Mouse (Mus musculus) embryonic stem cell, embryonic (primary cell): ENCODE results near the gene Sgsm3.

Experiments
- CTCF ChIA-PET, 4 experiments: fragments of 300-600 bp in 2 of 4; fragments of 350-600 bp in 2 of 4; sonication (Branson Sonifier 250); formaldehyde crosslinking; loops; one replicate each; lab custom pipeline; 2022; ENCODE audit warnings: inconsistent platforms in 2 of 4; lab: Charles Lee
- POLR2A ChIA-PET, 4 experiments: fragments of 300-600 bp in 2 of 4; fragments of 350-600 bp in 2 of 4; sonication (Branson Sonifier 250); formaldehyde crosslinking; loops; one replicate each; lab custom pipeline; 2022; ENCODE audit warnings: antibody characterized with exemption in 4 of 4, inconsistent platforms in 1 of 4; lab: Charles Lee

The Sgsm3 gene

DNA sequence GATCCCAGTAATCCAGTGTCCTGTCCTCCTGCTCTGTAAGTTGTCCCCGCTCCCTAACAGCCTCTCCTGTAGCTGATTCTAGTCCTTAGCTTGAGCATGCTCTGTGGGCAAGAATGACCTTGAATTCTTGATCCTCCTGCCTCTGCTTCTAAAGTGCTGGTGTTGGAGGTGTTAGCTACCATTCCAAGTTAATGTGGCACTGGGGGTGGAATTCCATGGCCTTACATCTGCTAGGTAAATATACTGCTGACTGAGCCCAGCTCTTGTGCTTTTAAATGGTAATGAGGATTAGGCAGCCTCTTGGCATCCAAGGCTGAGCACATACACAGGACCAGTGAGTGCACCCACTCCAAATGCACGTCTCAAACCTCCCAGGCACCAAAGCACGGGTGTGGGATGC is 22.7 kb upstream of the Sgsm3 start:
- POLR2A ChIA-PET: interaction anchor here in 2 of 4 experiments (0.9 to 2.6 kb wide), 3 partner anchors 7 to 24 kb away, joined by 5 to 12 read pairs (median 5); no protein-coding TSS in a partner anchor
- CTCF ChIA-PET: interaction anchor here in 1 of 4 experiments (0.6 kb wide), 1 partner anchor 17 kb away, joined by 3 read pairs; no protein-coding TSS in a partner anchor

DNA sequence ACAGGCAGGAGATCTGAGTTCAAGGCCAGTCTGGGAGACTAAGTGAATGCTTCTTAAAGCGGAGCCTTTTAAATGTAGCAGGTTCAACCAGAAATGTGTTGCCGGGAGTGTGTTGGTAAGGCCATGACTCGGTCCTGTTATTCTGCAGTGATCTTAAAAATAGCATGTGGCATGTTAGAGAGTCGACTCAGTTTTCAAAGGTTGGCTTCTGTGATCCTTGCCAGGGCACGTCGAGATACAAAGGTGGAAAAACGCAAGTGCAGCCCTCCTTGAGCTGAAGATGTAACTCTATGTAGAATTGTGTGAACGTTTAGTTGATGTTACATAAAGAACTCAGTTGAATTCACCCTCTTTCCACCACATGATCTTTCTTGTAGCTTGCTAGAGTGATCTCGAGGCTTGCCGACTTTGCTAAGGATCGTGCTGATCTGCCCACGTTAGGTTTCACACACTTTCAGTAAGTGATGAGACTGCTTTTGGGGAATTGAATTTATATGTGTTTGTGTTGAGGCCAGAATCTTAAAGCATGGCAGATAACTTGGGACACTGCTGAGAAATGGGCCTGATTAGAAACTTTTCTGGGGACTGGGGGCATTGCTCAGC is 21.6 kb upstream of the Sgsm3 start:
- ChIA-PET CTCF (no interaction called here), POLR2A (interaction anchor here in 3 of 4 experiments (0.7 to 1.5 kb wide), 4 partner anchors 12 to 21 kb away, joined by 3 to 5 read pairs (median 4); partner anchors contain the start of gene Sgsm3 (in 1 of the 3))

DNA sequence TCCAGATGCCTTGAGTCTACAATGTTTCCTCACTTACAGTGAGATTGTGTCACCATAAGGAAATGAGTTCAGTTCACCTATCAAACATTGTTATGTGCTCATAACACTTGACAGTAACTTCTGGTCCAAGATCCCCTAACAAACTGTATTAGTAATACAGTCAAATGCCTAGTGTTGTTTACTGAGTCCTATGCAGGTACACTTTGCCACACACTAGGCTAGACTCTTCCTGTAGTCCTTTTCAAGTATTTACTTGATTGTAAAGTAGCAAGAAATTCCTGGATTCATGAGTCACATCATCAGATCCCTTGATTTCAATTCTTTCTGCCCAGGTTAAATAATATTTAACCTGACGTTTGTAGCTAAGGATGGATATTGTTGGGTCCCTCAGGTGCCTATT is 8.2 kb upstream of the Sgsm3 start:
- POLR2A ChIA-PET: interaction anchor here in 2 of 4 experiments (0.5 to 3.3 kb wide), 11 partner anchors 8 to 171 kb away, joined by 3 to 18 read pairs (median 4); partner anchors contain the start of gene Sgsm3 (in 2 of the 2)

DNA sequence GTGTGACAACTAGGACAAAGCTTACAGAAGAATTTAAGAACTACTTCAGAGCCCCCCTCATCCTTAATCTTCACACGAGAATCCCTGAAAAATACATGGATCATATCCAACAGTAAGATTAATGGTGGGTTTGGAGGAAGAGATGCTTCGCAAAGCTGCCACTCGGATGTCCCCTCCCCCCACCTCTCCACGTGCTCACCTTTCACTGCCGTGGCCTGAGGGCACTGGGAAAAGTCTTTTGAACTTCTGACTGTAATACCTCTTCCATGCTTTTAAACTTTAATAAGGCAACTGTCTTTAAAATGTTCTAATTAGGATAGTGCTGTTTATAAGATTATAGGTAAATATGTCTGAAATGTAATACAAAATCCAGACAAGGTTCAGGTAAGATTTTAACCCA is 3.3 kb upstream of the Sgsm3 start:
- POLR2A ChIA-PET: interaction anchor here in 3 of 4 experiments (0.5 to 2.9 kb wide), 11 partner anchors 8 to 398 kb away, joined by 3 to 13 read pairs (median 5); partner anchors contain the start of gene Tnrc6b (in 2 of the 3)
- CTCF ChIA-PET: no interaction called here

More for the DNA sequence above, 8.2 kb upstream of the Sgsm3 start:
- CTCF ChIA-PET: interaction anchor here in 2 of 4 experiments (0.8 to 1.4 kb wide), 2 partner anchors 22 to 35 kb away, joined by 4 read pairs; no protein-coding TSS in a partner anchor

DNA sequence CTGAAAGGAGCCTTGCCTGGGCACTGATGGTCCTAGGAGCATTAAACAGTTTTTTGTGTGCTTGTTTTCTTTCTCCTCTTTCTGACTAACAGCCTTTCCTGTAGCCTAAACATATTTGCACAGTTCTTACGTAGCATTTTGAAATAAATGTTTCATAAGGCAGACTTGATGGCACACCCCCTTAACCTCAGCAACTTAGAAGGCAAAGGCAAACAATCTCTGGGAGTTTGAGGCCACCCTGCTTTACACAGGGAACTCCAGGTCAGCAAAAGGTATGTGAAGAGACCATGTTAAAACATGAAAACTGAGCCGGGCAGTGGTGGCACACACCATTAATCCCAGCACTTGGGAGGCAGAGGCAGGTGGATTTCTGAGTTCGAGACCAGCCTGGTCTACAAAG is 1.9 kb upstream of the Sgsm3 start:
- ChIA-PET CTCF (interaction anchor here in 2 of 4 experiments (0.6 kb wide), 3 partner anchors 106 to 1041 kb away, joined by 3 to 5 read pairs (median 4); no protein-coding TSS in a partner anchor), POLR2A (interaction anchor here in 2 of 4 experiments (0.7 to 1.5 kb wide), 7 partner anchors 11 to 327 kb away, joined by 3 to 4 read pairs (median 3); partner anchors contain the start of gene Tnrc6b (in 1 of the 2))

DNA sequence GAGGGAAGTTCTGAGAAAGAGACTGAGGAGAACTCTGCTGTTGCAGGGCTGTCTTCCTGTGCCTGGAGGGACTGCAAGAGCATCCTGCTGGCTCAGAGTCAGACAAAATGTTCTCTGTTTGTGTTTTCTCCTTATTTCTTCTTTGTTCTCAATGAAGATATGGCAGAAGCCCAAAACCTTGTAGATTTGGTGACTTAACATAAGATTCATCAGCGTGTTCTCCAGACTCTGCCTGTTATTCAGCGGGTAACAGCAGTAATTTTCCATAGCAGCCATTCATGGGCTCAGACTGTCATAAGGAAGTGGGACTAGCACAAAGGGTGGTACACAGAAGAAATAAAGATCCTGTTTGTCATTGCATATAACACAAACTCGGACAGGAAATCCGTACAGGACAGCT is 2.0 kb downstream of the Sgsm3 start:
- ChIA-PET POLR2A (interaction anchor here in 1 of 4 experiments (2.1 kb wide), 1 partner anchor 9 kb away, joined by 8 read pairs; no protein-coding TSS in a partner anchor), CTCF (no interaction called here)

DNA sequence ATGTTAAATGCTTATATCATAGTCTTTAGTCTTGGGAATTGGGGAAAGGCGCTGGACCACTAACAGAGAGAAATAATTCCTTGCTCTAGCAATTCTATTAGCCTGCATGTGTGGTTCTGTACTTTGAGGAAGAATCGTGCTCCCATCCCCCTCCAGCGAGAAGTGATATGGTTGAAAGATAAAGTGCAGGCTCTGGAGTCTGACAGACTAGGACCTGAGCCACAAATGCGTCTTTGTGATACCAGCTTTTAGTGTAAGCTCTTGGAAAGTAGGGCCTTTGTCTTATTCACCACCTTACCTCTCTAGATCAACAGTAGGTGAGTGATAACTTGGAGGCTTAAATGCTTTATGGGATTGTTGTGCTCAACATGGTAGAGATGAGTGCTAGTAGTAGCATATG is 3.6 kb downstream of the Sgsm3 start:
- CTCF ChIA-PET: no interaction called here
- POLR2A ChIA-PET: interaction anchor here in 1 of 4 experiments (0.6 to 1.3 kb wide), 4 partner anchors 9 to 198 kb away, joined by 3 to 5 read pairs (median 3); no protein-coding TSS in a partner anchor

DNA sequence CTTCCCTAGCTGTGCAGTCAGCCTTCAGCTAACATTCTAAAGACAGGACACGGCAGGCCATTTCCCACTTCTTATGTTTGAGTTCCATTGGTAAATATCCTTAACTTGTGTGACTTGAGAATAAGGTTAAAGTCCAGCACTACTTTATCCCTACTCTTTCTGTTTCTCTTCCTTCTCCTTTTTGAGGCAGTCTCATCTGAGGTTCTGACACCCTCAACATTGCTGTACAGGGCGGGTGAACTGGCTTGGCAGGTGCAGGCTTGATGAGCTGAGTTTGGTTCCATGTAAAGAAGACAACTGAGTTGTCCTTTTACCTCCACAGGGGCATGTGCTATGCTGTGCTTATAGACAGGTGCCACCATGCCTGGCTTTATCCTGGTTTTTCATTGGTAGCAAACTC is 5.7 kb downstream of the Sgsm3 start:
- CTCF ChIA-PET: interaction anchor here in 2 of 4 experiments (0.6 to 0.7 kb wide), 3 partner anchors 31 to 380 kb away, joined by 3 to 4 read pairs (median 4); no protein-coding TSS in a partner anchor
- POLR2A ChIA-PET: interaction anchor here in 1 of 4 experiments (0.8 to 1.2 kb wide), 4 partner anchors 10 to 17 kb away, joined by 3 to 4 read pairs (median 3); no protein-coding TSS in a partner anchor

DNA sequence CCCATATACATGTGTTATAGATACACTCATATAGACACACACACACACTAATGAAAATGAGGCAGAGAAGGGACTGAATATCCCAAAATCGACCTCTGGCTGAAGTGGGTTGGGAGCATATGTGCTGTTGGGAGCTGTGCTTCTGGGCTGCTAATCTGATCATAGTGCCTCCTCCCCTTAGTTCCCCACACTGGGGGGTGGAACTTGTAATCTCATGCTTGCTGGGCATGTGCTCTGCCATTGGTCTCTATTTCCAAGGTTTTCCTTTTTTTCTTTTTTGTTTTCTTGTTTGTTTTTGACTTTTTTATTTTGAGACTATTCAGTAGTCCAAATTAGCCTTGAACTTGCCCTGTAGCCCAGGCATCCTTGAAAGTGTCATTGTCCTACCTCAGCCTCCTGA is 10.8 kb downstream of the Sgsm3 start:
- CTCF ChIA-PET: interaction anchor here in 1 of 4 experiments (0.5 to 0.6 kb wide), 2 partner anchors 21 to 295 kb away, joined by 4 to 10 read pairs; no protein-coding TSS in a partner anchor
- POLR2A ChIA-PET: interaction anchor here in 2 of 4 experiments (0.9 to 1.8 kb wide), 6 partner anchors 10 to 58 kb away, joined by 3 to 8 read pairs (median 4); partner anchors contain the start of gene Sgsm3 (in 1 of the 2)

DNA sequence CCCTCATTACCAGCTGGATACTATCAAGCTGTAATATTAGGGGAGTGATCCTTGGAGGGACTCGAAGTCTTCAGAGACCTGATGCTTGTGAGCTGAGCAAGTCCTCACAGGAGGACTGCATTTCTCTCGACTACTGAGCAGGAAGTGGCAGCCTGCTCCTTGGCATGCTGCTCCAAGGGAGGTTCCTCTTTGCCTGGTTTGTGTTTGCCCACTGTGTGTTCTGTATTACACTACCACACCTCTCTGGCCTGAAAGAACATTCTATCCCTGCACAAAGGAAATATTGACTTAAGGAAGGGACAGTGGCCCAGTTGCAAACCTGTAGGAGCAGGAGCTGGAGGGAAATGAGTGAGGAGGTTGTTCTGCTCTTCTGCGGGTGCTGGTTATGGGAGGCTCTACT is 12.1 kb downstream of the Sgsm3 start:
- ChIA-PET CTCF (interaction anchor here in 2 of 4 experiments (0.6 to 0.8 kb wide), 2 partner anchors 19 to 38 kb away, joined by 3 read pairs; no protein-coding TSS in a partner anchor), POLR2A (interaction anchor here in 2 of 4 experiments (0.6 to 1.5 kb wide), 3 partner anchors 14 to 1794 kb away, joined by 3 read pairs; no protein-coding TSS in a partner anchor)

DNA sequence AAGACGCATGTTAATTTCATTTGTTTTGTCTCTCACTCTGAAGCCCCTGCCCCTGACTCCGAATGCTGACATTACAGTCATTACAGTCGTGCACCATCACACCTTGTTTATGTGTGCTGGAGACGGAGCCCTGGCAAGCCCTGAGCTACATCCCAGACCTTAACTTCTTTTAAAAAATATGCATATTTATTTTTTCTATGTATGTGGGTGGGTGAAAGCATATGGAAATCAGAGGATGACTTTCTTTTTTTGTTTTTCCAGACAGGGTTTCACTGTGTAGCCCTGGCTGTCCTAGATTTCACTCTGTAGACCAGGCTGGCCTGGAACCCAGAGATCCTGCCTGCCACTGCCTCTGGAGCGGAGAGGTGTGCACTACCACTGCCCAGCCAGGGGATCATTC is 17.4 kb downstream of the Sgsm3 start:
- ChIA-PET POLR2A (no interaction called here), CTCF (interaction anchor here in 1 of 4 experiments (0.7 kb wide), 1 partner anchor 17 kb away, joined by 3 read pairs; no protein-coding TSS in a partner anchor)

DNA sequence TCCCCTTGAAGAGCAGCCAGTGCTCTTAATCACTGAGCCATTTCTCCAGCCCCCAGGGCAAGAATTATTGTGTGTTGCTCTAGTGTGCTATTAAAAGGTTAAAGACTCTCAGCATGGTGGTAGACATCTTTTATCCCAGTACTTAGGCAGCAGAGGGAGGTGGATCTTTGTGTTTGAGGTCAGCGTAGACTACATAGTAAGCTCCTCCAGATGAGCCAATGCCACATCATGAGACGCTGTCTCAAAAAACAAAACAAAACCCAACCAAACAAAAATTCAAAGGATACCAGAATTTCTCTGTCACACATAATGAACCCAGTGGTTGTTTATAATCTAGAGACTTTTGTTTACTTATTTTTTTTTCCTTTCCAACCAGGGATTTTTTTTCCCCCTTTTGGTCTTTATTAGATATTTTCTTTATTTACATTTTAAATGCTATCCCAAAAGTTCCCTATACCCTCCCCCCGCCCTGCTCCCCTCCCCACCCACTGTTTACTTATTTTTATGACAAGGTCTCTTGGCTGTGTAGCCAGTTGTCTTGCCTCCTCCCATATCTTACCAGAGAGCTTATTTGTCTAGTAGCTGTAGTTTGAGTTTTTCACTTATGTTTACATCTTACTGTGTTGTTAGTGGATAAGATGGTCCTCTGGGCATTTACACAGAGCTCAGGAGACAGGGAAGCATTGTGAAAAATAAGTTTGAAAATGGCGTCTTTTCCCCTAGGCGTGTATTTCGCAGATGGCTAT is 18.7 kb downstream of the Sgsm3 start:
- ChIA-PET CTCF (interaction anchor here in 2 of 4 experiments (0.6 to 1.5 kb wide), 3 partner anchors 12 to 1345 kb away, joined by 3 to 5 read pairs (median 4); no protein-coding TSS in a partner anchor), POLR2A (interaction anchor here in 2 of 4 experiments (0.7 to 0.8 kb wide), 3 partner anchors 28 to 361 kb away, joined by 3 read pairs; no protein-coding TSS in a partner anchor)

DNA sequence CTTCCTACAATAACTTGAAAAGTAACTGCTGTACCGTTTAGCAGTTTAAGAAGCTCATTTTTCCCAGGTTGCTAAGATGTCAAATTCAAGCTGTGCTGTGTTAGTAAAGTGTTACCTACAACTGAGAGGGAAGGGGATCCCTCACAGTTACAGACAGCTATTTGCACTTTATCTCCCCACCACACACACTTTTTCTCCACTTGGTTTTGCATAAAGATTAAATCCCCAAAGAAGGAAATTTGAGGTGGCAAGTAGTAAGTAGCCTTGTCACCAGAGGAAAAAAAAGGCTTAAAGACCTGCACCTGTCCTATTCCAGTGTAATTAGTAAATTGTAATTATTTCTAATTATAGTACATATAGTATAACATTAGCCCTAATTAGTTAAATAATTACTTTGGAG is 19.5 kb downstream of the Sgsm3 start:
- ChIA-PET CTCF (interaction anchor here in 2 of 4 experiments (0.6 to 1.5 kb wide), 3 partner anchors 11 to 1346 kb away, joined by 3 to 5 read pairs (median 4); no protein-coding TSS in a partner anchor), POLR2A (interaction anchor here in 1 of 4 experiments (0.8 kb wide), 2 partner anchors 29 to 35 kb away, joined by 3 read pairs; no protein-coding TSS in a partner anchor)

DNA sequence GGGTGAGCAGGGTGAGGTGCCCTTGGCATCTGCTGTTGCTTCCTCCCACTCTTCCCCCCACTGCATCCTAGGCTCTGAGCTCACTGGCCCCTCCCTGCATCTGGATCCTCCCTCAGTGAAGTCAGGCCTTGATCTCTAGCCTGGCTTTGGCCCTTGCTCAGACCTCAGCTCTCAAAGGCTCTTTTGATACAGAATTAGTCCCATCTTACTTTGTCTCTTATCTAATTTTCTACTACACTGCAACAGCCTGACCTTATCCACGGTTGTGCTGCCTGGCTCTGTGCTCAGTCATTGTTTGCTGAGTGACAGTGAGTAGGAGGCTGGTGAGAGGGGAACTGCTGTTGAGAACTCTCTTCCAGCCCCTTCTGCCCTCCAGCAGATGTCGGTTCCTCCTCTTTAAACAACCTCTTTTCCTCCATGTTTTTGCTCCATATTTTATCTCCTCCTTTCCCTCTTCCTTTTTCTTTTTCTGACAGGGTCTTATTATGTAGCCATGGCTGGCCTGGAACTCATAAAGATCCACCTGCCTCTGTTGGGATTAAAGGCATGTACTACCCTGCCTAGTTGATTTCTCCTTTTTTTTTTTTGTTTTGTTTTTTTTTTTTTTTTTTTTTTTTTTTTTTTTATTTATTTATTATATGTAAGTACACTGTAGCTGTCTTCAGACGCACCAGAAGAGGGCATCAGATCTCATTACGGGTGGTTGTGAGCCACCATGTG is 23.0 kb downstream of the Sgsm3 start:
- POLR2A ChIA-PET: interaction anchor here in 2 of 4 experiments (0.7 to 1.9 kb wide), 4 partner anchors 9 to 125 kb away, joined by 3 to 8 read pairs (median 4); no protein-coding TSS in a partner anchor
- CTCF ChIA-PET: interaction anchor here in 2 of 4 experiments (0.9 to 1.3 kb wide), 2 partner anchors 9 kb away, joined by 3 to 4 read pairs; no protein-coding TSS in a partner anchor

DNA sequence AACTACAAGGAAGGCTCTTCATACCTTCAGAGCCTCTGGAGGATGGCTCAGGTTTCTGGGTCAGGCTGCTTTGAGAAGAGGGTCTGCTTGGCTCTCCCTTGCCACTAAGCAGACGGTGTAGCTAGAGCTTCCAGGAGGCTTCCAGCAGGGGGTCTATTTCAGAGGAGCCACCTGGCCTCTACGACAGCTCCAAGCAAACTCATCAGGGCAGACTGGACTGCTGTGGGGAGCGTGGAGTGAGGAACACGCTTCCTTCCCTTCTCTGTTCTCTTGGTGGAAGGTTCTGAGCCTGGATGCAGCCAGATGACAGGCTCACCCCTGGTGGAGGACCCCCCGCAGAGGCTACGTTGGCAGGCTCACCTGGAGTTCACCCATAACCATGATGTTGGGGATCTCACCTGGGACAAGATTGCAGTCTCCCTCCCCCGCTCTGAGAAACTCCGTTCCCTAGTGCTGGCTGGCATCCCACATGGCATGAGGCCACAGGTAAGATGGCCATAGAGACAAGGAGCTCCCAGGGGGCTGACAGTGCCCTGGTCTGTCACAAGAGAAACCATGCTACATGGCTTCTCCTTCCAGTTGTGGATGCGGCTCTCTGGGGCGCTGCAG is 28.7 kb downstream of the Sgsm3 start:
- ChIA-PET POLR2A (no interaction called here), CTCF (interaction anchor here in 1 of 4 experiments (0.6 kb wide), 1 partner anchor 327 kb away, joined by 3 read pairs; no protein-coding TSS in a partner anchor)

DNA sequence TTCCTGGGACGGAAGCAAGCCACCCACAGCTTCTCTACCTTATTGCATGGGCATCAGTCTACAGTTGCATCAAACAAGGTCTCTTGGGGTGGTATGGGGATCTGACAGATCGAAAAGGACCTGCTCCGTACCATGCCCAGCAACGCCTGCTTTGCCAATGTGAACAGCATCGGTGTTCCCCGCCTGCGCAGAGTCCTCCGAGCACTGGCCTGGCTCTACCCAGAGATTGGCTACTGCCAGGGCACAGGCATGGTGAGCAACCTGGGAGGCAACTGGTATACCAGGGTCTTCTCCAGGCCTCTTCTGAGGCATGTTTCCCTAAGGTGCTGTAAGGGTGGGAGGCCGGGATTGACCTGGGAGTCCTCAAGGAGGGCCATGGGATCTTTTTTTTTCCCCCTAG is 29.8 kb downstream of the Sgsm3 start:
- ChIA-PET CTCF (interaction anchor here in 1 of 4 experiments (1.2 to 2.9 kb wide), 4 partner anchors 11 to 66 kb away, joined by 4 to 15 read pairs (median 10); no protein-coding TSS in a partner anchor), POLR2A (interaction anchor here in 2 of 4 experiments (0.6 to 2.7 kb wide), 4 partner anchors 11 to 296 kb away, joined by 3 to 14 read pairs (median 4); partner anchors contain the start of gene Tnrc6b (in 1 of the 2))
